Mouse (Mus musculus) ovary, postnatal 10 days (tissue): Measurements from ENCODE around the gene Zfp429.
A peak's percentile ranks its signal among the peaks of the same experiment; 100 is the strongest.
"Not testable (repeated sequence)": the region's sequence is repeated elsewhere in the genome, so short reads cannot be mapped to it uniquely, and the experiment has no call there.

ENCODE experiments used
- DNase-seq: peaks from one replicate; pipeline ENCODE4 v3.0.0; 2022; ENCODE audit warnings: low spot score

Gene Zfp429

GRCm38 (mm10) chr13:67399183-67399903 lies at the start of gene Zfp429:
TSS of gene Zfp429 (minus strand) at chr13:67399819.
- peak; percentile 51 for DNase-seq

DNA sequence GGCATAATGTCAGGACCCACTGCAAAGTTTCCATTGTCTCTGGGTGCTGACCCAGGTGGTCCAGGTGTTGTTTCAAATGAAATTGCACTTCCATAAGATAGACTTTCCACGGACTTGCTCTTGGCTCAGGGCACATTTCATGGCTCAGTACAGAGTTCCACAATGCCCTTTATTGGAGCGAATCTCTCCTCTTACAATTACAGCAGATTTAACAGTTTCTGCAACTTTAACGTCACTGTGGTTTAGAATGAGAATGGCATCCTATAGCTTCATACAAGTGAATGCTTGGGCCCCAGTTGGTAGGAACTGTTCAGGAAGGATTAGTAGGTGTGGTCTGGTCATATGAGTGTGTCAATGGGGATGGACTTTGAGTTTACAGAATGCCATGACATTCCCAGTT lies 37.5 kb upstream of the Zfp429 start:
- not testable (repeated sequence) for DNase-seq

GRCm38 (mm10) chr13:67428116-67428515 lies 28.5 kb upstream of the Zfp429 start:
- DNase-seq: no peak

DNA sequence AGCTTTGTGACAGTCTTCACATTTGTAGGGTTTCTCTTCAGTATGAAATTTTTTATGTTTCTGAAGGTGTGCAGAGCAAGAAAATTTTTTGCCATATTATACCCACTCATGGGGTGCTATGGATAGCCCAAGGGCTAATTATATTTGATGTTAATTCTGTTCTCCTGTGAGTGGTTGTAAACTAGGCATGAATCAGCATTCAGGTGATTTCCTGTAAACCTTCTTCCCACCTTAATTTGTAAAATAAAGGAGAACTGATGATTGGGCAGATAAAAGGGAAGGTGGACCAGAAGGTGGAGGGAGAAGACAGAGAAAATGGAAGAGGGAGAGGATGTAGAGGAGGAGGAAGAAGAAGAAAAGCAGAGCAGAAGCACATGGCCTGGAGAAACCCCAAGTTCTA lies 26.1 kb upstream of the Zfp429 start:
- DNase-seq: not testable (repeated sequence)

- DNase-seq: not testable (repeated sequence)
Observed at GRCm38 (mm10) chr13:67422532-67422931, 22.9 kb upstream of the Zfp429 start.

DNA sequence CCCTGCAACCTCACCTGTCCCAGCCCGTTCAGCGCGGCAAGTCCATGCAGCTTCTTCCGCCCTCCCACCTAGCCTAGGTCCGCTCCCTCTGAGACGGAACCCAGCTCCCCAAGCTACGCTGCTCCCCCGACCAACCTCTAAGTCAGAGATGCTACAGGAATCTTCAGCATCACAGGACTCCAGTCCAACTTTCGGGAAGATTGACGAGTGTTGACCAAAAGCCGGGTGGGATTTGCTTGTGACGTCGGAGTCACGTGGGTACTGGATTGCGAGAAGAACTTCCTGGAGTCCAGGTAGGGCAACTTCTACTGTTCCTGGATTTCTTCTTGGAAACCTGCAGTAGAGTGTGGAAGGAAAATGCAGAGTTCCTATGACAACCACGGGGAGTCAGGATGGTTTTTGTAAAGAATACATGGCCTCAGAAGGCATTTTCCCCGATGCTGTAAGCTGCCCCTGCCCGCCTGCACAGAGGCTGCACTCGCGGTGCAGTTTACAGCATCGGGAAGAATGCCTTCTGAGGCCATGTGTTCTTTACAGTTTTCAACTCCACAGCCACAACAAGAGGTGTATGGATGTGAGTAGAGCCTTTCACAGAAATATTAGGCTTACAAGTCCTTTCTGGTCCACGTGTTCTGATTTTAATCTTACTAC lies 21.7 kb upstream of the Zfp429 start, which contains the start of gene Zfp459:
Gene Zfp459, minus strand, starts transcription at position 212 of the 651 bp plus-strand sequence.
- peak; percentile 16 for DNase-seq

DNA sequence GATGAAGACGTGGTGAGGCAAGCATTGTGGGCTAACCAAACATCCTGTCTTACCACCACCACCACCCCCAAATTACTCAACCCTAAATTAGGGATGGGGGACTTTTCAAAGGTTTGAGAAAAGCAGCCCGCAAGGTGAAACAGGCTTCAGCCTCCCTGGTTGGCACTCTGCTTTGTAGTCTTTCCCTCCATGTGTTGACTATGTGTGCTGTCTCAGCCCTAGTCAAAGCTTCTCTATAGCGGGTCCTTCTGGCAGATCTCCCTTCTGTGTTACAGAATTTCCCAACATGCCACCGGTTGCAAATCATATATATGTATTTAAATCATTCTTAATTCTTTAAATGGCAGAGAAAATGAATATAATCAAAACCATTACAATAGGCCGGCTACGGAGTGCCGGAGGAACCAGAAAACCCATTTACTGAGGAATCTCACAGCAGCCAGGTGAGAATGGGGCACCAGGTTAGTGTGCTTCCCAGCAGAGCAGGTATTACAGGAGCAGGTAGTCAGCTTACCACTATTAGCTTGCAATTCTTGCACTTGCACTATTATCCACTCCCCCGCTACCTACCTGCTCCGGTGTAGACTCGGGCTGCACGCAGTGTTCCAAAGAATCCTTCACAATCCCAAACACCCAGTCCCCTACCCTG lies 21.1 kb upstream of the Zfp429 start:
- DNase-seq: no peak

GRCm38 (mm10) chr13:67416811-67417210 lies 17.2 kb upstream of the Zfp429 start:
- no peak for DNase-seq

DNA sequence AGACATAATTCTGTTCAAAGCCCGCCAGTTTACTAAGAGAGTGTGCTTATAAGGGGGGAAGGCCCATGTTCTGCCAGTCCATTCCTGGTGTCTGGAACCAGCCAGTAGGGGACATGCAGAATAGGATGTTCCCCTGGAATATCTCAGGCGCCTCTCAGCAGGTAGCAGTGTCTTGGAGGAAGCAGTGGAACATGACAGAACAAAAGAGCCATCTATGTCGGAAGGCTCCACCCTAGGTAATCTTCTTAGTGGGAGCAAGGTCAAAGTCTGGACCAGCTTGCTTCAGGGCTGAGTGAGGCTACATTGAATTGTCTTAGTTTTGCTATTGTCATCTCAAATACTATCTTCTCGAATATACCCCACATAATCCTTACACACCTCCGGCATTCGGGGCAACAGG lies 16.1 kb upstream of the Zfp429 start:
- no peak for DNase-seq

GRCm38 (mm10) chr13:67413634-67414033 lies 14.0 kb upstream of the Zfp429 start:
- DNase-seq: not testable (repeated sequence)

DNA sequence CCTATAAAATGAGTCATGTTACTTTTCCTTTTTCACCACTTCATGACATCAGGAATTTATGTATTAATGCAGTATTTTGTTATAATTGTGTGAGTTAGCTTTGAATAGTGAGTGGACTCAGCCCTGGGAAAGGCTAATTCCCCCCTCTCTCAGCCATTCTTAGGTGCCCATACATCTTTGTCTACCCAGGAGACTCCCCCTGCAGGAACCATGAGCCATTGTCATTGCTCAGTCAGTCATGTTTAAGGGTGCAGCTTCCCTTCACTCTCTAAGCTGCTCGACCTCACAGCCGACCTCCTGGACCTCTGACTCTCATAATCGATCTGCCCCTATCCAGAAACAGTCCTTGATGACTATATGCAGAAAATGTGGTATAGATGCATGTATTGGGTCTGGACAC lies 23.4 kb downstream of the Zfp429 start:
- not testable (repeated sequence) for DNase-seq

DNA sequence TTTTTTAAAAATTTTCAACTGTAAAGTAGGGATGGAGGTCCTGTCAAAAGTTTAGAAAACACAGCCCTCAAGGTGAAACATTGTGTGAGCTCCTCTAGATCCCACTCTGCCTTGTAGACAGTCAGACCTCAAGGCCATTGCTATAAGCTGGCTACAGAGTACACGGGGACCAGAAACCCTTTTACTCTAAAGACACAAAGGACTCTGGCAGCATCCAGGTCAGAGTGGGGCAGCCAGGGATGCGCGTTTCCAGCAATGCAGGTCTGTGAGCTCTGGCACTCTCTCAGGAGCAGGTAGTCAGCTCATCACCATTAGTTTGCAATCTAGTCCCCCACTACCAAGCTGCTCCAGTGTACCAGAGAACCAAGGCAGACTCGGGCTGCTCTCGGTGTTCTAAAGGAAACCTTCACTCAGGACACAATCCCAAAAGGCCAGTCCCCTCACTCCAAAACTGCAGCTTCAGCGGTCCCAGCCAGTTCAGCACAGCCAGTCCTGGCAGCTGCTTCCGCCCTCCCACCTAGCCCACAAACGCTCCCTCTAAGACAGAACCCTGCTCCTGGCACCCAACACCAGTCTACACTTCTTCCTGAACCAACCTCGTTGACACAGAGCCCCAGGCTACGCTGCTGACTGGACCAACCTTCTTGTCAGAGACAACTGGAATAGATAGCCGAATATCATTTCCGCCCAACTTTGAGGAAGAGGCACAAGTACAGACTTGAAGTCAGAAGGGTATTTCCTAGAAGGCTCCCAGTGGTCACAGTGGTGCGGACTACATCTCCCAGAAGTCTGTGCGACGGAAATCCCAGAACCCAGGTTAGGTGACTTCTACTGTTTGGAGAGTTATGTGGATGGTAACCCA lies 24.3 kb downstream of the Zfp429 start, which contains the start of the genes Gm28041 and Zfp456:
Gene Gm28041, minus strand, starts transcription at position 684 of the 862 bp plus-strand sequence.
Gene Zfp456, minus strand, starts transcription at position 761 of the 862 bp plus-strand sequence.
- not testable (repeated sequence) for DNase-seq

- peak; percentile 72 for DNase-seq
Observed at GRCm38 (mm10) chr13:67360131-67360744, 39.4 kb downstream of the Zfp429 start, which contains the start of the genes Gm28044 and Zfp953. TSS of gene Gm28044 (minus strand) at chr13:67360536. TSS of gene Zfp953 (minus strand) at chr13:67360605.

DNA sequence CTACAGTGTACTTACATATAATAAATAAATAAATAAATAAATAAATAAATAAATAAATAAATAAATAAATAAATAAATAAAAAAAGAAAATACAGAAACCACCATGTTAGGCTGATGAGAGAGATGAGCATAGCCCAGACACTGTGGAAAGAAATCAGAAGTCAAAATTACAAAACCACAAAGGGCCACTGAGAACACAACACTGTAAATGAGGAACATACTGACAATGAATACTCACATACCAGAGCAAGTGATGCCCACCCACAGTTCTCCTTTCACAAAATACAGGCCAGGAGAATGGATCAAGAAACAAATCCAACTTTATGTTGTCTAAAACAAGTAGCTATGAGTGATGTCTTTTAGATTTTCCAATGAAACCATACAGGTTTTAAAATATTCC lies 47.8 kb downstream of the Zfp429 start:
- DNase-seq: no peak

- DNase-seq: no peak
Observed at GRCm38 (mm10) chr13:67343422-67343821, 56.2 kb downstream of the Zfp429 start.
